Mouse (Mus musculus) neural tube, embryonic 13.5 days (tissue): ENCODE measurements around the gene Cd3e. TPM values are rescaled to one million over a fixed set of nuclear protein-coding genes. Genes with fewer than 3 reads are reported as not detected.
A peak's percentile ranks its signal among the peaks of the same experiment; 100 is the strongest.

Source experiments
- ATAC-seq: fragments of 200-750 bp; cut with Nextera tagmentation; 2 replicates; pipeline ENCODE4 v1.8.0; 2017; ENCODE audit warnings: low read depth, mild to moderate bottlenecking, moderate TSS enrichment, moderate library complexity
- H3K27ac ChIP-seq: fragments of 300-500 bp; sonication (generic); replicated peaks from 2 replicates; pipeline ENCODE4 v1.5.1; 2015; ENCODE audit warnings: moderate library complexity, mild to moderate bottlenecking, inconsistent platforms
- H3K27me3 ChIP-seq: fragments of 300-500 bp; sonication (generic); 2 replicates; pipeline ENCODE4 v1.6.1; 2015; ENCODE audit warnings: mild to moderate bottlenecking, inconsistent platforms
- H3K36me3 ChIP-seq: fragments of 300-500 bp; sonication (generic); 2 replicates; pipeline ENCODE4 v1.6.1; 2015; ENCODE audit warnings: mild to moderate bottlenecking, inconsistent platforms
- H3K4me1 ChIP-seq: fragments of 300-500 bp; sonication (generic); replicated peaks from 2 replicates; pipeline ENCODE4 v1.6.1; 2015; ENCODE audit warnings: inconsistent platforms
- H3K4me2 ChIP-seq: fragments of 300-500 bp; sonication (generic); 2 replicates; pipeline ENCODE4 v1.6.1; 2015; ENCODE audit warnings: inconsistent platforms, mild to moderate bottlenecking, moderate library complexity
- H3K4me3 ChIP-seq: fragments of 300-500 bp; sonication (generic); 2 replicates; pipeline ENCODE4 v1.5.1; 2015; ENCODE audit warnings: mild to moderate bottlenecking, inconsistent platforms
- H3K9ac ChIP-seq: fragments of 300-500 bp; sonication (generic); 2 replicates; pipeline ENCODE4 v1.6.1; 2015; ENCODE audit warnings: moderate library complexity, mild to moderate bottlenecking, inconsistent platforms
- H3K9me3 ChIP-seq: fragments of 300-500 bp; sonication (generic); 2 replicates; pipeline ENCODE4 v1.6.1; 2016; ENCODE audit warnings: inconsistent platforms
- WGBS: fragments of 180-500 bp; shearing (Covaris S2); methylation state at CpG from one replicate; pipeline ENCODE4 v1.1.7; 2015; 5-methylcytosine and 5-hydroxymethylcytosine counted together
- polyA plus RNA-seq: library from polyadenylated mRNA; unstranded; fragments of >200 nt; fragmentation: Nextera tagmentation; extraction: Ambion mirVana; gene quantifications from 2 replicates; pipeline ENCODE4 v1.2.1, GENCODE M21; 2015

The Cd3e gene
- polyA plus RNA-seq, 1 experiment from 2014 or later = 0.32 TPM

DNA sequence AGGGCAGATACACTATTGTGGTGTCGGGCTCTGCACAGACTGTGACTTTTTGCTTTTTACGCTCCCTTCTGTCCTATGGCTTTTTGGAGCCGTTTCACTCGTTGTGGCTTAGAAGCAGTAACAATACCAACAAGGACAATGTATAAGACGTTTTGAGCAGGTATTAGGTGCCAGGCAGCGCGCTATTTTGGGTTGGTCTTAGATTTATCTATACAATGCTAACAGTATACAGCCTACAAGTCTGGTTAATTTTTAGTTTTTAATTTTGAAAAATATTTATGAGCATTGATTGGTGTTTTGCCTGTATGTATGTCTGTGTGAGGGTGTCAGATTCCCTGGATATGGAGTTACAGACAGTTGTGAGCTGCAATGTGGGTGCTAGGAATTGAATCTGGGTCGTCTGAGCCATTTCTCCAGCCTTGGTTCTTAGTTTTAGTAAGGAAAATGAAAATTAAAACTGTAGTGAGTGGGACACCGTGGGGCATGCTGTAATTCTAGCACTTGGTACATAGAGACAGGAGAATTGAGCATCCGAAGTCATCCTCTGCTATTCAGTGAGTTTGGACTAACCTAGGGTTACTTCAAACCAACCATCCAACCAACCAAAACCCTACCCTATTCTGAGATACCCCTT lies 43.5 kb downstream of the Cd3e start:
- Histone ChIP-seq H3K4me2 (peak overlapping the region; percentile 82), H3K36me3 (peaks cover 16% of the 10 kb centered on the region), H3K9ac (peak overlapping the region; percentile 65), H3K9me3 (no peaks in the 10 kb centered on the region), H3K4me1 (peaks cover 18% of the 10 kb centered on the region), H3K27me3 (peaks cover 7% of the 10 kb centered on the region; the same call in 1 of the 2 replicates), H3K4me3 (peak overlapping the region; percentile 95), H3K27ac (peak overlapping the region; percentile 68)
- 11% methylated on average over 10 of the region's 10 CpGs for WGBS
- peak; percentile 44 for ATAC-seq

DNA sequence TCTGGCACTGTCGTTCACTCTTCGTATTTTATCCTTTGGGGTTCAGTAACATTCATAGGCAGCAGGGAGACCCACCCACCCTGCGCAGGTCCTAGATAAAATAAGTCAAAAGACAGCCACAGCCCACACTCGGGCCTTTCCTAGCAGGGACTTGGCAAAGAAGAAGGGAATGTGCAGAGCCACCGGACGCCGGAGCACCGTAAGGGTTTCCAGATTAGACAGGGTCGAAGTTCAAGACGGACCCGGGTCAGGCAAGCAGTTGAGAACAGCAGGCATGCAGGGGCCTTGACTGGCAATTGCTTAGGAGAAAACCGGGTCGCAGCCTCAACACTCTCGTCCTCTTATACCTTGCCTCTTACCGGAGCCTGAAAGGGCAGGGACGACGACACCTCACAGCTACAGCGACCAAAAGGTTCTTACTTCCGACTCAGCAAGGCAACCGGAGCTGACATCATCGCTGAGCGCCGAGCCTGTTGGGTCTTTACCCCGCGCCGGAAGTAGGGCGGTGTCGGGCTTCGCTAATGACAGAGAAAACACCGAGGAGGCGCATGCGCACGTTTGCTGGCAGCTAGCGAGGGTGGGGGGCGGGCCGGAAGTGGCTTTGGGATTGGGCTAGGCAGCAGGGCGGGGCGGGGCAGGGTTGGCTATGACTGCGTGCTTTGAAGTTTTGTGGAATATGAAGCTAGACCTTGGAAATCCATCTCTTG lies 44.1 kb downstream of the Cd3e start, which contains the start of gene Ube4a:
Gene Ube4a, minus strand, starts transcription at position 475 of the 707 bp plus-strand sequence.
- Histone ChIP-seq H3K36me3 (peaks cover 21% of the 10 kb centered on the region), H3K4me2 (peak within 1 kb of the TSS; percentile 93), H3K9me3 (no peaks in the 10 kb centered on the region), H3K9ac (peak within 1 kb of the TSS; percentile 80), H3K4me3 (peak within 1 kb of the TSS; percentile 95), H3K4me1 (peaks cover 18% of the 10 kb centered on the region), H3K27ac (peak within 1 kb of the TSS; percentile 68), H3K27me3 (peaks cover 3% of the 10 kb centered on the region; the same call in 1 of the 2 replicates)
- ATAC-seq = peak; percentile 93
- WGBS = under 1% methylated on average over 39 of the region's 39 CpGs

DNA sequence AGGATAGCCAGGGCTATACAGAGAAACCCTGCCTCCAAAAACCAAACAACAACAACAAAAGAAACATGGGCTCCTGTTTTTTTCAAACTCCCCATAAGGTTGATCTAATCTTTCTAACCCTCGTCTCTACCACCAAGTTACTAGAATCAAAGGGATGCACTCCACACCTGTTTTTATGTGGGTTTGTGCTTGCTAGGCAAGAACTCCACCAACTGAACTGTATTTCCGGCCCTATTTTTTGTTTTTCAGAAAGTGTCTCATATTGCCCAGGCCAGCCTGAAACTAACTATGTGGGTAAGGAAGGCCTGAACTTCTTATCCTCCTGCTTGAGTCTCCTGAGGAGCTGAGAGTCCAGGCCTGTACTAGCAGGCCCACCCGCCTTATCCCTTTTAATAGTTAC lies 55.0 kb downstream of the Cd3e start:
- WGBS = 93% methylated on average over 3 of the region's 3 CpGs
- Histone ChIP-seq H3K4me3 (no peak overlapping the region), H3K9me3 (no peaks in the 10 kb centered on the region)

More for the DNA sequence above, 55.0 kb downstream of the Cd3e start:
- peaks cover 92% of the 10 kb centered on the region for H3K36me3 ChIP-seq
- H3K4me1 ChIP-seq = no peaks in the 10 kb centered on the region
- no peaks in the 10 kb centered on the region for H3K27me3 ChIP-seq
- no peak for ATAC-seq
- no peak overlapping the region for H3K27ac ChIP-seq
- H3K4me2 ChIP-seq = no peak overlapping the region
- no peak overlapping the region for H3K9ac ChIP-seq

Other genes with a start within 250 kb of the Cd3e start
- 147 and 168 TPM in 2 replicates for gene Arcn1, start 241.8 kb downstream of the Cd3e start, polyA plus RNA-seq
- 172 and 174 TPM in 2 replicates for gene Ift46, start 241.7 kb downstream of the Cd3e start, polyA plus RNA-seq
- gene Tmem25, start 210.3 kb downstream of the Cd3e start, polyA plus RNA-seq = 13.8 and 14.1 TPM in 2 replicates
- not detected in 2 replicates for gene Ttc36, start 206.6 kb downstream of the Cd3e start, polyA plus RNA-seq
- 20.9 and 25.0 TPM in 2 replicates for gene Kmt2a, start 128.3 kb downstream of the Cd3e start, polyA plus RNA-seq
- gene Atp5l, start 88.9 kb downstream of the Cd3e start, polyA plus RNA-seq = 725 and 838 TPM in 2 replicates
- gene Ube4a, start 44.0 kb downstream of the Cd3e start, polyA plus RNA-seq = 38.1 and 39.8 TPM in 2 replicates
- not detected in 2 replicates for gene Cd3g, start 29.2 kb downstream of the Cd3e start, polyA plus RNA-seq
- gene Cd3d, start 27.8 kb downstream of the Cd3e start, polyA plus RNA-seq = not detected in 2 replicates
- gene Mpzl2, start 30.2 kb upstream of the Cd3e start, polyA plus RNA-seq = 0.59 and 1.3 TPM in 2 replicates
- gene Mpzl3, start 45.6 kb upstream of the Cd3e start, polyA plus RNA-seq = 0.92 and 1.2 TPM in 2 replicates
- 0.20 and 0.23 TPM in 2 replicates for gene Jaml, start 69.6 kb upstream of the Cd3e start, polyA plus RNA-seq
- 9.2 and 9.7 TPM in 2 replicates for gene Scn2b, start 108.2 kb upstream of the Cd3e start, polyA plus RNA-seq
- 0.11 and 0.25 TPM in 2 replicates for gene Scn4b, start 128.8 kb upstream of the Cd3e start, polyA plus RNA-seq
- not detected in 2 replicates for gene BC049352, start 172.4 kb upstream of the Cd3e start, polyA plus RNA-seq
- not detected in 2 replicates for gene Tmprss4, start 194.5 kb upstream of the Cd3e start, polyA plus RNA-seq